Mouse (Mus musculus): ENCODE measurements at regions not wholly inside any gene's neighbourhood (a gene's known extent, or its start where the extent isn't known, plus 50 kb on each side); places are given as distances from the start of the nearest gene placed in this dataset.
"Not testable (repeated sequence)": the region's sequence is repeated elsewhere in the genome, so short reads cannot be mapped to it uniquely, and the experiment has no call there.

GRCm38 (mm10) chr17:84860835-84861234, 70.2 kb upstream of the Lrpprc start:
- Histone ChIP-seq H3K4me2 (ENCODE audit: low read depth, low read length) (no peak overlapping the region), H3K9ac (replicated peaks; ENCODE audit: low read depth, low read length) (no peak overlapping the region), H3K4me3 (ENCODE audit: low read depth, low read length) (no peak overlapping the region), H3K4me1 (ENCODE audit: control insufficient read depth, insufficient read depth, low read length) (no peaks in the 10 kb centered on the region), H3K27me3 (ENCODE audit: control insufficient read depth, insufficient read depth, low read length) (no peaks in the 10 kb centered on the region), H3K36me3 (ENCODE audit: control insufficient read depth, insufficient read depth, low read length) (no peaks in the 10 kb centered on the region), H3K9me3 (ENCODE audit: control insufficient read depth, low read length) (no peaks in the 10 kb centered on the region), H3K27ac (ENCODE audit: low read depth, low read length) (no peak overlapping the region)
- ATAC-seq (ENCODE audit: low read depth), result no peak
- WGBS, result 62% methylated on average over 4 of the region's 4 CpGs

GRCm38 (mm10) chr17:84864231-84864630, 73.6 kb upstream of the Lrpprc start:
- not testable (repeated sequence) for H3K4me1 ChIP-seq (ENCODE audit: control insufficient read depth, insufficient read depth, low read length); ATAC-seq (ENCODE audit: low read depth); H3K4me2 ChIP-seq (ENCODE audit: low read depth, low read length); H3K4me3 ChIP-seq (ENCODE audit: low read depth, low read length); H3K27me3 ChIP-seq (ENCODE audit: control insufficient read depth, insufficient read depth, low read length); H3K27ac ChIP-seq (ENCODE audit: low read depth, low read length); H3K9me3 ChIP-seq (ENCODE audit: control insufficient read depth, low read length); H3K9ac ChIP-seq (replicated peaks; ENCODE audit: low read depth, low read length); H3K36me3 ChIP-seq (ENCODE audit: control insufficient read depth, insufficient read depth, low read length)

- H3K27me3 ChIP-seq (ENCODE audit: control insufficient read depth, insufficient read depth, low read length), result no peaks in the 10 kb centered on the region
- WGBS, result 64% methylated on average over 2 of the region's 2 CpGs
- no peak overlapping the region for H3K27ac ChIP-seq (ENCODE audit: low read depth, low read length)
- no peak overlapping the region for H3K9ac ChIP-seq (replicated peaks; ENCODE audit: low read depth, low read length)
- H3K9me3 ChIP-seq (ENCODE audit: control insufficient read depth, low read length), result no peaks in the 10 kb centered on the region
- H3K4me1 ChIP-seq (ENCODE audit: control insufficient read depth, insufficient read depth, low read length), result no peaks in the 10 kb centered on the region
- no peaks in the 10 kb centered on the region for H3K36me3 ChIP-seq (ENCODE audit: control insufficient read depth, insufficient read depth, low read length)
- H3K4me2 ChIP-seq (ENCODE audit: low read depth, low read length), result no peak overlapping the region
- no peak for ATAC-seq (ENCODE audit: low read depth)
- no peak overlapping the region for H3K4me3 ChIP-seq (ENCODE audit: low read depth, low read length)
Measured at GRCm38 (mm10) chr17:84865158-84865557, 74.6 kb upstream of the Lrpprc start.

- 84% methylated on average over 3 of the region's 3 CpGs for WGBS
Measured at GRCm38 (mm10) chr17:84865566-84865965, 75.0 kb upstream of the Lrpprc start.

GRCm38 (mm10) chr17:84869074-84869722, 78.6 kb upstream of the Lrpprc start:
- Histone ChIP-seq H3K27ac (ENCODE audit: low read depth, low read length) (no peak overlapping the region), H3K36me3 (ENCODE audit: control insufficient read depth, insufficient read depth, low read length) (no peaks in the 10 kb centered on the region), H3K4me3 (ENCODE audit: low read depth, low read length) (no peak overlapping the region), H3K9me3 (ENCODE audit: control insufficient read depth, low read length) (no peaks in the 10 kb centered on the region), H3K9ac (replicated peaks; ENCODE audit: low read depth, low read length) (no peak overlapping the region), H3K4me1 (ENCODE audit: control insufficient read depth, insufficient read depth, low read length) (no peaks in the 10 kb centered on the region), H3K27me3 (ENCODE audit: control insufficient read depth, insufficient read depth, low read length) (no peaks in the 10 kb centered on the region), H3K4me2 (ENCODE audit: low read depth, low read length) (no peak overlapping the region)
- 84% methylated on average over 3 of the region's 3 CpGs for WGBS
- no peak for ATAC-seq (ENCODE audit: low read depth)

More at GRCm38 (mm10) chr17:84865566-84865965, 75.0 kb upstream of the Lrpprc start:
- Histone ChIP-seq H3K4me3 (ENCODE audit: low read depth, low read length) (no peak overlapping the region), H3K27ac (ENCODE audit: low read depth, low read length) (no peak overlapping the region), H3K4me2 (ENCODE audit: low read depth, low read length) (no peak overlapping the region), H3K9me3 (ENCODE audit: control insufficient read depth, low read length) (no peaks in the 10 kb centered on the region), H3K4me1 (ENCODE audit: control insufficient read depth, insufficient read depth, low read length) (no peaks in the 10 kb centered on the region), H3K36me3 (ENCODE audit: control insufficient read depth, insufficient read depth, low read length) (no peaks in the 10 kb centered on the region), H3K9ac (replicated peaks; ENCODE audit: low read depth, low read length) (no peak overlapping the region), H3K27me3 (ENCODE audit: control insufficient read depth, insufficient read depth, low read length) (no peaks in the 10 kb centered on the region)
- no peak for ATAC-seq (ENCODE audit: low read depth)

GRCm38 (mm10) chr17:84873554-84873953, 83.0 kb upstream of the Lrpprc start:
- H3K27ac ChIP-seq (ENCODE audit: low read depth, low read length), result no peak overlapping the region
- no peaks in the 10 kb centered on the region for H3K27me3 ChIP-seq (ENCODE audit: control insufficient read depth, insufficient read depth, low read length)
- no peak overlapping the region for H3K9ac ChIP-seq (replicated peaks; ENCODE audit: low read depth, low read length)
- no peak overlapping the region for H3K4me2 ChIP-seq (ENCODE audit: low read depth, low read length)
- no peaks in the 10 kb centered on the region for H3K4me1 ChIP-seq (ENCODE audit: control insufficient read depth, insufficient read depth, low read length)
- no peaks in the 10 kb centered on the region for H3K9me3 ChIP-seq (ENCODE audit: control insufficient read depth, low read length)
- no peaks in the 10 kb centered on the region for H3K36me3 ChIP-seq (ENCODE audit: control insufficient read depth, insufficient read depth, low read length)
- ATAC-seq (ENCODE audit: low read depth), result no peak
- 82% methylated on average over 7 of the region's 7 CpGs for WGBS
- H3K4me3 ChIP-seq (ENCODE audit: low read depth, low read length), result no peak overlapping the region

- no peaks in the 10 kb centered on the region for H3K36me3 ChIP-seq (ENCODE audit: control insufficient read depth, insufficient read depth, low read length)
- no peak overlapping the region for H3K27ac ChIP-seq (ENCODE audit: low read depth, low read length)
- 85% methylated on average over 6 of the region's 6 CpGs for WGBS
- no peak for ATAC-seq (ENCODE audit: low read depth)
- H3K27me3 ChIP-seq (ENCODE audit: control insufficient read depth, insufficient read depth, low read length), result no peaks in the 10 kb centered on the region
- no peak overlapping the region for H3K4me3 ChIP-seq (ENCODE audit: low read depth, low read length)
- no peak overlapping the region for H3K4me2 ChIP-seq (ENCODE audit: low read depth, low read length)
- no peaks in the 10 kb centered on the region for H3K9me3 ChIP-seq (ENCODE audit: control insufficient read depth, low read length)
- H3K4me1 ChIP-seq (ENCODE audit: control insufficient read depth, insufficient read depth, low read length), result no peaks in the 10 kb centered on the region
- H3K9ac ChIP-seq (replicated peaks; ENCODE audit: low read depth, low read length), result no peak overlapping the region
Measured at GRCm38 (mm10) chr17:84874494-84874893, 82.0 kb upstream of the Ppm1b start.

- Histone ChIP-seq H3K4me3 (ENCODE audit: low read depth, low read length) (no peak overlapping the region), H3K4me1 (ENCODE audit: control insufficient read depth, insufficient read depth, low read length) (no peaks in the 10 kb centered on the region), H3K9me3 (ENCODE audit: control insufficient read depth, low read length) (no peaks in the 10 kb centered on the region), H3K9ac (replicated peaks; ENCODE audit: low read depth, low read length) (no peak overlapping the region), H3K36me3 (ENCODE audit: control insufficient read depth, insufficient read depth, low read length) (no peaks in the 10 kb centered on the region), H3K27ac (ENCODE audit: low read depth, low read length) (no peak overlapping the region), H3K4me2 (ENCODE audit: low read depth, low read length) (no peak overlapping the region), H3K27me3 (ENCODE audit: control insufficient read depth, insufficient read depth, low read length) (no peaks in the 10 kb centered on the region)
- WGBS, result 81% methylated on average over 6 of the region's 6 CpGs
- no peak for ATAC-seq (ENCODE audit: low read depth)
Measured at GRCm38 (mm10) chr17:84875031-84875430, 81.5 kb upstream of the Ppm1b start.

GRCm38 (mm10) chr17:84876037-84876436, 80.5 kb upstream of the Ppm1b start:
- H3K27ac ChIP-seq (ENCODE audit: low read depth, low read length), result no peak overlapping the region
- no peak overlapping the region for H3K4me2 ChIP-seq (ENCODE audit: low read depth, low read length)
- ATAC-seq (ENCODE audit: low read depth), result no peak
- no peak overlapping the region for H3K9ac ChIP-seq (replicated peaks; ENCODE audit: low read depth, low read length)
- no peaks in the 10 kb centered on the region for H3K4me1 ChIP-seq (ENCODE audit: control insufficient read depth, insufficient read depth, low read length)
- H3K36me3 ChIP-seq (ENCODE audit: control insufficient read depth, insufficient read depth, low read length), result no peaks in the 10 kb centered on the region
- 89% methylated on average over 4 of the region's 4 CpGs for WGBS
- H3K27me3 ChIP-seq (ENCODE audit: control insufficient read depth, insufficient read depth, low read length), result no peaks in the 10 kb centered on the region
- H3K9me3 ChIP-seq (ENCODE audit: control insufficient read depth, low read length), result no peaks in the 10 kb centered on the region
- no peak overlapping the region for H3K4me3 ChIP-seq (ENCODE audit: low read depth, low read length)

Data from neural tube, embryonic 14.5 days (tissue).